Mouse (Mus musculus): ENCODE measurements at regions not wholly inside any gene's neighbourhood (a gene's known extent, or its start where the extent isn't known, plus 50 kb on each side); places are given as distances from the start of the nearest gene placed in this dataset.

DNA sequence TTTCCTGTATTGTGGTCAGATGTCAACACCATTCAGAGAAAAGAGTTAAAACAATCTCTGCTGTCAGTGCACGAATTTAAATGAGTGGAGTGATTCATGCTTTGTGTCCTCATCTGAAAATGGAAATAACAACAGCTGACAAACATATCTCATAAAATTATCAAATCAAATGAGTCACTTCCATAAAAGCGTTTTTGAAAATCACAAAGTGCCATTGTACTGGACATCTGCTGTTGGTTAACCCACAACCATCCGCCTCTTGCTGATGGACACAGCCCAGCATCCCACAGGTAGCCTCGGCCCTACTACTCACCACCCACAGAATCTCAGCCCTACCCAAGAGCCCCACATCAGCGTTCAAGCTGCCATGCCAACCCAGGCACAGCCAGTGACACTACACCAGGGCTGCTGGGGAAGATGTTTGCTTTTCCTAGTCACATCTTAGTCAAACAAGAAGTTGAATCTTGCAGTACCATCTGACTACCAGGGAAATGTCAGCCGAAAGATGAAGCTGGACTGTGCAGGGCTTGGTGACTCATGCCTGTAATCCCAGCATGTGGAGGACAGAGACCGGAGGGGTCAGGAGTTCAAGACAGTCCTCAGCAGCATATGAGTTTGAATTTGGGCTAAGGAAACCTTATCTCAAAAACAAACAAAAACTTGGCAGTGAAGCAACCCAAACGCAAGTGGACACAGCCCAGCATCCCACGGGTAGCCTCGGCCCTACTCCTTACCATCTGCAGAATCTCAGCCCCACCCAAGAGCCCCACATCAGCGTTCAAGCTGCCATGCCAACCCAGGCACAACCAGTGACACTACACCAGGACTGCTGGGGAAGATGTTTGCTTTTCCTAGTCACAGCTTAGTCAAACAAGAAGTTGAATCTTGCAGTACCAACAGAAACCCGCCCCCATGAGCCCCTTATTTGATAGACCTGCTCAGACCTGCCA, 131.9 kb upstream of the Noct start:
- no peak for DNase-seq

- peak; percentile 65 for DNase-seq
Observed at GRCm38 (mm10) chr3:51095847-51096447, 128.3 kb upstream of the Noct start.

- DNase-seq, result no peak
Observed at GRCm38 (mm10) chr3:51096545-51096944, 127.7 kb upstream of the Noct start.

- DNase-seq, result no peak
Observed at GRCm38 (mm10) chr3:51097362-51097761, 126.9 kb upstream of the Noct start.

DNA sequence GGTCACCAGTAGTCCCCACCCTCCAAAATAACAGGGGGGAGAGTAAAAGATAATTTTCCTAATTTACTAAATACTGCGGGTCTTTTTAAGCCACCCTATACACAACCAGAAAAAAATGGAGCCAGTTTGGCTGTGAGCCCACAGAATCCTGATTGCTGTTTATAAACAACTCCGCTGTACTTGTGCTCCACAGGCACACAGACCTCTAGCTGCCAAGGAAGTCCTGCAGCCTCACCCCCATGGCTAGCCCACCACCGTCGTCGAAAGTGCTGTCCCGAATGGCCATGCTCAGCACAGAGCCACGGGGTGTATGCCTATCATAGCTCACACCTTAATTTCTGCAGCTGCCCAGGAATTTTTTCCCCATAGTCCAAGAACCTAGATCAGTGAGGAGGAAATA, 124.3 kb upstream of the Noct start:
- no peak for DNase-seq

DNA sequence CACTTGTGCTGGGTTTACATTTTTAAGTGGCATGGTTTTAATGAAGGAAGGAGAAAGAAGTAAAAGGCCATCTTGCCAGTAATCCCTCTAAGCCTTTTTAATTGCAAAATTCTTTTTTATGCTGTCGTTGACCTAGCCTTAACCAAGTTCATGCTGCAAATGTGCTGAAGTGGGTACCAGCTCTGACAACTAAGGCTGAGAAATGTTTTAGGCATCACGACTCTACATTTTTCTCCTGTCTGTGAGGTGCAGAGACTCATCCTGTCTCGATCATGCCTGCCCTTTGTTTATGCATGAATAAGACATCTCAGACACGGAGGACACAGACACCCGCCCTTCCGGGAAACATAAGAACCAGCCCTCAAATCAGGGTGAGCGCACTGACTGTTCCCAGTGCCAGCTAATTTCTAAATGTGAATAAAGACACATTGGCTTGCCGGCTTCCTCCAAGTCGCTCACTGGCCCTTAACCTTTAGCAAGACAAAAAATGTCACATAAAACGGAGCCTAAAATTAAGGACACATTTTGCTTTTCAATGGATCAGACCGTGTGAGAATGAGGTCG, 115.5 kb upstream of the Noct start:
- no peak for DNase-seq

DNA sequence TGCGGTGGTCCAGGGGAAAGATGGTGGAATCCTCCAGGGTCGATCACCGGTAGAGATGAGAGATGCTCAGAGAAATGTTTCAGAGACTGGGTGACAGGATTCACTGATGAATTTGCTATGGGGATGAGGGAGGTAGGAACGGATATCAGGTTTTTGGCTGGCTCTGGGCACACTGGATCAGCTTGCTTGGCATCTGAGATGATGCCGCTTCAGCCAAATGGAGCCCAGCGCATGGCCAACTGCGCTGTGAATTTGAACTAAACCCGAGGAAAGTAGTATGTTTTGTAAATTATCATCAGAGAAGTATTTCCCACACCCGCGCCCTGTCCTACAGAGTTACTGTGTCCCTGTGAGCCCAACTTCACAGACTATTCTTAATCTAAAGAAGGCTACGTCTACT, 113.0 kb upstream of the Noct start:
- no peak for DNase-seq

GRCm38 (mm10) chr3:51112351-51112750, 111.9 kb upstream of the Noct start:
- no peak for DNase-seq

DNA sequence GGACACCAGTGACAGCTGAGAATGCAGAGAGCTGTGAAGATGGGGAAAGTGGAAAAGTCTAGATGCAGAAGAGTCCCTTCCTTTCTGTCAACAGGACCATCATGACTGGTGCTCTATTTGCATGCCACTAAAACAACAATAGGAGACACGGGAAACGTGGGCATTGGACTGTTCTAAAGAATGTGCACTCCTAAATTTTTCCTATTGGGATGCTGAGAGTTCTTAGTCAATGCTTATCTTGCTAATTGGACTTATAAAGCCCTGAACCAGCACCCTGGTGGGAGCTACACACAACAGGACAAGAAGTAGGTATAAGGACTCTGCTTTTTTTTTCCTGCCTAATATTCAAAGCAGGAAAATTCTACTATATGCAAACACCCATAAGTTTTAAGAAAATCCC, 108.3 kb upstream of the Noct start:
- DNase-seq, result no peak

- no peak for DNase-seq
Observed at GRCm38 (mm10) chr3:51118706-51119105, 105.5 kb upstream of the Noct start.

GRCm38 (mm10) chr3:51120522-51120921, 103.7 kb upstream of the Noct start:
- no peak for DNase-seq

DNA sequence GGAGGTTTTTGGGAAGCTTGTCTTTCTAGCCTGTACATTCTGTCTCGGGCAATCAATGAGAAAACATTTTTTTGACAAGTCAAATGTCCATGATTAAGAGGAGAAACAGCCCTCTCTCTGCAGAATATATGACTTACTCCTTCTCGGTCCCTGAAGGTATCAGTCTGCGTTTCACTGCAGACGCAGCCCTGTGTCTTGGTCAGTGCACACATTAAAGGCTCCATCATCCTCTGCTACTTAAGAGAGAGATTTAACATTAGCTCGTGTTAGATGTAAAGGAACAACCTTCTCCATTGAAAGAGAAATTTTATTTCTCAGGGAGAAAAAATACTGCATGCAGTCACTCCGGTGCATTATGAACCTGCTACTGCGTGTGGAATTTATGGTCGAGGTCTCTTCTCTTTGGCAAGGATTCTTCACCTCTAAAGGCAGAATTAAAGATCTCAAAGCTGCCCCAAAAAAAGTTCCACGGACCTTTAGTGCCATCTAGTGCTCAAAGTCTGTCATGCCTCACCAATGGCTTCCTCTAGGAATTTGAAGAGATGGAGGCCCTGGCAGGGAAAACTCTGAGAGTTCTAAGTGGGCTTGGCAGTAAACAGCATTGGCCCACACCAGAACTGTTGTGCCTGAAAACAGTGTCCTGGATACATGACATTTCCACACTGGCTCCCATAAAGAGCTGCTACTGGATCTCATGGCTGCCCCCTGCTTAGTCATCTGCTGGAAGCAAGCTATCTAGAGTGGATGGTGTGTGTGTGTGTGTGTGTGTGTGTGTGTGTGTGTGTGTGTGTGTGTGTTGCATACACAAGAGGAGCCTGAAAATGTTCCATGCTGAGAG, 102.3 kb upstream of the Noct start:
- peak; percentile 66 for DNase-seq

DNA sequence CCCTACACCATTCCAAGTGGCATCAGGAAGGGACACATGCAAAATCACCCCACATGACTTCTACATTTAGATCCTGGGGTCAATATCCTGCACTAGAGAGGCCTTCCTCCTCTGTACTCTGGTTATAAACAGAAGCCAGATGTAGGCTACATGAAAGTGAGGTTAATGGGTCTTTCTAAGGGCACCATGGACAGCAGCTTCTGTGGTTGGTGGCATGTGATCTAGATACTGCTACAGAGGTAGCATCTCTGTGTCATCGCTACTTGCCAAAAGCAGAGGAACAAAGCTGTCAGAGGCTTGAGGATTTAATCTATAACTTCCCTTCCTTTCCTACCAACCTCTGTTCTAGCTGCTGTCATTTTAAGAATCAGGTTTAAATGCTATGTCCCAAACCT, 101.7 kb upstream of the Noct start:
- no peak for DNase-seq

GRCm38 (mm10) chr3:51127875-51128274, 96.4 kb upstream of the Noct start:
- no peak for DNase-seq

DNA sequence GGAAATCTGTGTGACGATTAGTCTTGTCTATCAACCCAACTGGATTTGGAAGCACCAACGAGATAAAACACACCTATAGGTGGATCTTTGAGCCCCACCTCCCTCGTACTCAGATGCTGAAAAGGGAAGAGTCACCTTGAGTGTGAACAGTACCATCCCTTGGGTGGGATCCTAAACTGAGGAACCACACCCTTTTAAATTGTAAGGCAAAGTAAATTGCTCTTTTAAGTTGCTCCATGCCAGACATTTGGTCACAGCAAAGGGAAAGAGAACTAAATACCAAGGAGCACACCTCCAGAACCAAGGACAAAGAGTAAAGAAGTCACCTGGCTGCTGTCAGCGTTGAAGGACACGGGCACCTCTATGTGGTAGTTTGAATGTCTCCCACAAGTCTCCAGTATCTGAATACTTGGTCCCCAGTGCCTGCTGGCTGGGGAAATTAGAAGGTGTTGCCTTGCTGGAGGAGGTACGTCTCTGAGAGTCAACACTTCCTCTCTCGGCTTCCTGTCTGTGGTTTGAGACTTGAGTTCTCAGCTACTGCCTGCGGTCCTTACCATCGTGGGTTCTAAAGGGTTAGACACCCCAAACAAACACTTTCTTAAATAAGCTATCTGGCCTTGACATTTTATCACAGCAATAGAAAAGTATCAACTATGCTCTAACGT, 95.6 kb upstream of the Noct start:
- no peak for DNase-seq

GRCm38 (mm10) chr3:51130709-51131108, 93.5 kb upstream of the Noct start:
- DNase-seq, result no peak

DNA sequence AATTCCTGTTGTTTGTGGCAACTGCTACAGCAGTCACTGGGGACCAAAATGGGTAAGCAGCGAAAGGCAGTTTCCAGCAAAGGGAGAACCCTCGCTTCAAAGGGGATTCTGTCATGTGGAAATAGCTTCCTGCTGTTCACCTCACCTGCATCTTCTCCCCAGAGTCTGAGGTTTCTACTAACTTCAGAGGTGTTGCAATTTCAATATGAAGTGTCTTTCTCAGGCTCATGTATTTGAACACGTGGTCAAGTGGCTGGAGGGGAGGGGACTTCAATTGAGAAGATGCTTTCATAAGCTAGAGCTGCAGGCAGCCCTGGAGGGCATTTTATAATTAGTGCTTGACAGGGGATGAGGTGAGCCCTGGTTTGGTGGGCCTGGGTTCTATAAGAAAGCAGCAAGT, 92.9 kb upstream of the Noct start:
- DNase-seq, result no peak

DNA sequence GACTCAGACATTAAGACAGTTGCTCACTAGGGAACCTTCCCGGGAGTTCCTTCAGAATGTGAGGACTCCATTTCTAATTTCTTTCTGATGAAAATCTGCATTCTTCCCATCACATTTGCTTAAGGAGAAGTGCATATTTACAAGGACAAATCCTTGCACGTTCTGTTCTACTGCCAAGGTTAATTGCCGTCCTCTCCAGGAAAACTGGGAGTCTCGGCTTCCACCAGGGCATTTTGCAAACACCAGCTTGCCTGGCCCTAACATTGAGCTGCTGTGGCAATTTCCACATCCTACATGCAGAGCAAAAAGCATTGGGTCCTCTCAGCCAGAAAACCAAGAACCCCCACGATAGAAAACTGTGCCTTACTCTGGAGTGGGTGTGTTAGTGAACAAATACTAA, 91.5 kb upstream of the Noct start:
- no peak for DNase-seq

DNA sequence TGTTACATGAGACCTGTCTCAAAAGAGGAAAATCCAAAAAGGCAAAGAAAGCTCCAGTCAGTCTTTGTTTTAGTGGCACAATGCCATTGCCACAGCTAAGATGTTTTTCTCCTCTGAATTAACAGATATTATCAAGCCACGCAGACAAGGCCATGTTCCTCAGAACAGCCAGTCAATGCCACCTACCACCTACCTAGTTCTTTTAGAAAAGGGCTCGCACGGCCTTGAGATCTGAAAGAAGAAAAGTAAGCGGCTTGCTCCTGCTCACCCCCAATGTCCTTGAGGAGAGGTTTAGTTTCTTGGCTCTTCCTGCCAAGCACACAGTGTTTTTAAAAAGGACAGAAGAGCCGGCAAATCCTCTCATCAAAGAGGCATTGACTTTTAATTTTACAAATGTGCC, 88.7 kb upstream of the Noct start:
- no peak for DNase-seq

DNA sequence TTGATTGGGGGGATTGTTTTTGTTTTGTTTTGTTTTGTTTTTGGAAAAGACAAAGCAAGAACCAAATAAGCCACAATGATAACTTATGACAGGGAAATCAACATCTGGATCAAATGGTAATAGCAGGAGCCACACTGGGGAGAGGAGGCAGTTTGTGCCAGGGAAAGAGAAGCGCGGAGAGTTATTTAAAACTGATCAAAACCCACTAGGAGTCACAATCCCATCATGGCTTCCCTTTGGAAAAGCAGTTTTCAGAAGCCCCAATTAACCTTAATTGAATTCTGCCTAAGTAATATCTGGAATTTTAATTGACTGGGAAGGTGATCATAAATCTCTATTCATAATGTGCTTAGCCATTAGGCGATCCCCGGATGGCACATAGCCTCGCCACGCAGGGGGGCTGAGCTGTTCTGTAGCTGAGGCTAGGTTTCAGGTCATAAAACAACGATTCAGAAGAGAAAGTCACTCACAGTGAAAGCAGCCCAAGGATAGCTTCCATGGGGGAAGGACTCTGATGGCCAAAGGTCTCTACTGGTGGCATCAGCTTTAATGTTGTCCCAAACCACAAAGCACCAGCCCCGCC, 86.4 kb upstream of the Noct start:
- no peak for DNase-seq

DNA sequence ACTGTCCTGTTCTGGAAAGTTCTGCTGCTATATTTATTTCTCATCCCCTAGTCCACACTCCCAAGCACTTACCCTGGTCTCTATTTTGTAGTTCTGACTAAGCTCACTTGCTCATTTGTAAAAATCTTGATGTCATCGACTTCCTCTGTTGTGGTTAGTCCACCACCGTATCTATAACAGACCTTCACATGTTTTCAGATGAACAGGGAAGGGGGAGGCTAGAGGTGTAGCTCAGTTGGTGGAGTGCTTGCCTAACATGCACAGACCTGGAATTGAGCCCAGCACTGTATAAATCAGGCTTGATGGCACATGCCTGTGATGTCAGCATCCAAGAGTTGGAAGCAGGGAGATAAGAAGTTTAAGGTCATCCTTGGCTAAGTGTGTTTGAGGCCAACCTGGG, 78.3 kb upstream of the Noct start:
- DNase-seq, result no peak

DNA sequence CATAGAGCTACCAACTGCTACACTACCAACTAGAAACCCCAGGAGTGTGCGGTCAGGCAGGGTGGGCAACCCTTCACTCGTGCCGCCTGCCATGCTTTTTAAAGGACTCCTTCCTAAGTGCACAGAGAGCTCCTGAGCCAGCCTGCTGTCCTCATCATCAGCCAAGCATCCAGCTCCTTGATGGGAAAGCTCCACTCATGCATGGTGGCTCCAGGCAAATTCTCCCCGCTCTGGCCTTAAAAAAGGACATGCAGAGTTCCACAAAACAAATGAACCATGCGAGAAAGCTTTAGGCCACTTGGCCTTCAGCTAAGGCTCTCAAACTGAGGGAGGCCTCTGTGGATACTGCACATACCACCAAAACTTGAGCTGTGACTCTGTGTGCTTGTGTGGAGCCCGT, 74.2 kb upstream of the Noct start:
- no peak for DNase-seq

Measured in right cerebral cortex, postnatal 4 days (tissue).